Mouse (Mus musculus) left cerebral cortex, adult 2 months (tissue): ENCODE results near the gene Tada2b. TPM values are rescaled to one million over a fixed set of nuclear protein-coding genes. Genes with fewer than 3 reads are reported as not detected.

ENCODE experiments used
- DNase-seq, 2 experiments: peaks; one replicate each; pipeline ENCODE4 v3.0.0; 2021 to 2022; ENCODE audit warnings: low spot score in 2 of 2, mixed read lengths in 1 of 2; ENCODE audit errors: extremely low spot score in 1 of 2
- H3K27ac ChIP-seq: fragments of 200-600 bp; 2 replicates; pipeline ENCODE4 v1.8.1; 2022
- H3K4me3 ChIP-seq: fragments of 200-600 bp; 2 replicates; pipeline ENCODE4 v1.8.1; 2022
- CTCF ChIP-seq: fragments of 200-600 bp; IDR thresholded peaks from 2 replicates; pipeline ENCODE4 v1.8.1; 2022; ENCODE audit warnings: antibody characterized with exemption, mild to moderate bottlenecking, moderate library complexity
- intact Hi-C: fragments of 180-260 bp; cut with DNase I; formaldehyde crosslinking; loops from one replicate; pipeline ENCODE4 v1.15.1; 2025
- total RNA-seq, 2 experiments: library from RNA; stranded (reverse); gene quantifications; 2 replicates each; pipeline ENCODE4 v1.2.3; 2021

Tada2b gene
- total RNA-seq, 2 experiments from 2014 or later, result 30.2 to 31.9 TPM

- intact Hi-C loops, result no loop called here
- no peak overlapping the region for H3K27ac ChIP-seq
- no peak for DNase-seq
- no peak for TF ChIP-seq CTCF
- H3K4me3 ChIP-seq, result no peak overlapping the region
Measured at GRCm38 (mm10) chr5:36478540-36479420, 5.3 kb downstream of the Tada2b start.

GRCm38 (mm10) chr5:36477486-36477885, 6.6 kb downstream of the Tada2b start:
- Histone ChIP-seq H3K4me3 (no peak overlapping the region), H3K27ac (no peak overlapping the region)
- intact Hi-C loops, result no loop called here
- no peak for DNase-seq
- TF ChIP-seq CTCF, result no peak

- H3K4me3 ChIP-seq, result no peak overlapping the region
- H3K27ac ChIP-seq, result no peak overlapping the region
- peak; percentile 82 for TF ChIP-seq CTCF
- peak; percentile 58 to 68 for DNase-seq
- intact Hi-C loops, result no loop called here
Measured at GRCm38 (mm10) chr5:36474283-36474682, 9.8 kb downstream of the Tada2b start.

- no peak for DNase-seq
- Histone ChIP-seq H3K4me3 (no peak overlapping the region), H3K27ac (no peak overlapping the region)
- no peak for TF ChIP-seq CTCF
- intact Hi-C loops, result no loop called here
Measured at GRCm38 (mm10) chr5:36472876-36473655, 11.0 kb downstream of the Tada2b start.

GRCm38 (mm10) chr5:36471206-36471605, 12.9 kb downstream of the Tada2b start:
- Histone ChIP-seq H3K4me3 (no peak overlapping the region), H3K27ac (no peak overlapping the region)
- intact Hi-C loops, result no loop called here
- no peak for DNase-seq
- TF ChIP-seq CTCF, result no peak

GRCm38 (mm10) chr5:36465889-36466288, 18.2 kb downstream of the Tada2b start:
- TF ChIP-seq CTCF, result no peak
- Histone ChIP-seq H3K27ac (no peak overlapping the region), H3K4me3 (peak overlapping the region; percentile 91)
- no peak for DNase-seq
- intact Hi-C loops, result no loop called here

GRCm38 (mm10) chr5:36464709-36465661, 19.1 kb downstream of the Tada2b start, which contains the start of gene Grpel1:
Gene Grpel1 (plus strand): TSS chr5:36464998.
- Histone ChIP-seq H3K27ac (peak within 1 kb of the TSS; percentile 82), H3K4me3 (peak within 1 kb of the TSS; percentile 91)
- TF ChIP-seq CTCF, result no peak
- intact Hi-C loops, result loop anchor here (5.0 kb wide), 2 partner anchors 132 to 433 kb away; no protein-coding TSS in a partner anchor
- DNase-seq, result peak; percentile 95 to 98

GRCm38 (mm10) chr5:36463391-36463790, 20.7 kb downstream of the Tada2b start:
- DNase-seq, result no peak
- Histone ChIP-seq H3K4me3 (no peak overlapping the region), H3K27ac (no peak overlapping the region)
- no peak for TF ChIP-seq CTCF
- intact Hi-C loops, result loop anchor here (2.0 to 5.0 kb wide), 3 partner anchors 119 to 431 kb away; no protein-coding TSS in a partner anchor

- no peak overlapping the region for H3K27ac ChIP-seq
- peak; percentile 70 to 80 for DNase-seq
- intact Hi-C loops, result loop anchor here (1.0 to 5.0 kb wide), 4 partner anchors 120 to 431 kb away; no protein-coding TSS in a partner anchor
- no peak overlapping the region for H3K4me3 ChIP-seq
- peak; percentile 94 for TF ChIP-seq CTCF
Measured at GRCm38 (mm10) chr5:36462810-36463209, 21.3 kb downstream of the Tada2b start.

- intact Hi-C loops, result loop anchor here (5.0 kb wide), 2 partner anchors 136 to 429 kb away; no protein-coding TSS in a partner anchor
- Histone ChIP-seq H3K27ac (no peak overlapping the region), H3K4me3 (no peak overlapping the region)
- no peak for TF ChIP-seq CTCF
- no peak for DNase-seq
Measured at GRCm38 (mm10) chr5:36461231-36461630, 22.9 kb downstream of the Tada2b start.

GRCm38 (mm10) chr5:36460712-36461111, 23.4 kb downstream of the Tada2b start:
- intact Hi-C loops, result loop anchor here (5.0 kb wide), 2 partner anchors 137 to 428 kb away; no protein-coding TSS in a partner anchor

More at GRCm38 (mm10) chr5:36460712-36461111, 23.4 kb downstream of the Tada2b start:
- no peak for TF ChIP-seq CTCF
- no peak overlapping the region for H3K27ac ChIP-seq
- no peak overlapping the region for H3K4me3 ChIP-seq
- DNase-seq, result no peak
